9 mouse cellular contexts compared by ENCODE assay signal in the genomic region with DNA sequence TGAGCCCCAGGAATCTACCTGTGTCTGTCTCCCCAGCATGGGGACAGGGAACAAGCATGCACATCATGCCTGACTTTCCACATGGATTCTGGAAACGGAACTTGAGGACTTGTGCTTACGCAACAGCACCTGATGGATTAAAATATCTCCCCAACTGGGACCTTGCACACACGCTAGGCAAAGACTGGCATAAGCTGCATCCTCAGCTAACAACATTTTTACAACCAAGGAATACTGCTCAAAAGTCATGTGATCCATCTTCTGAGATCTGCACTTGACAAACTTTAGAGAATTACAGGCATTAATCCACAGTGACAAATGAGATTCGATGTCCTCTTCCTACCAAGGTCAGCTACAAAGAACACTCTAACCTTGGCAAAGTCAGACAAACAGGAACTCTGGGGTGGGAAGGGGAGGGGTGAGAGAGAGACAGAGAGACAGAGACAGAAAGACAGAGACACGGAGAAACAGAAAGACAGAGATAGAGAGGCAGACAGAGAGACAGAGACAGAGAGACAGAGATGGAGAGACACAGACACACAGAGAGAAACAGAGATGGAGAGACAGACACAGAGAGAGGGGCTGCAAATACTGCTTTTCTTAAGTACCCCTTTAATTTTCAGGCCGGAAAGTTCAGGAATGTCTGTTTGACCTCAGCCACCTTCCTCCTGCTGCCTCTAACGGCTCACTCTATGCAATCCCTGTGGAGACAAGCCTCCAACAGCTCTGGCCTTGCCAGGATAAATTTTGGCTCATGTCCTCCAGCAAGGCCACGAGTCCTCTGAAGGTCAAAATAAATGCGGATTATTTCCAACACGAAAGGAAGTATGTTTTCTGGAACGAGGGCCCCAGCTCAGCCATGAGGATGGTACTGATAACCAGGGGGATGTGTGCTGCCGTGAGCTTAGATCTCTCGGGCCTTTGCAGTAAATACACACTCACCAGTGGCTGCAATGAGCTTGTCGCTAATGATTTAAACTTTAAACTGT. TPM values are rescaled to one million over a fixed set of nuclear protein-coding genes. Genes with fewer than 3 reads are reported as not detected.
DNase-seq lines count a peak whose midpoint lies in the region; ATAC-seq lines count a peak whose summit lies in the region.
"Had no signal": no experiment of that assay in that cellular context is flagged by ENCODE, and none has a peak within 500 bp of the region (broad histone marks: within the 10 kb centered on the region; RNA-seq: fewer than 3 reads in every experiment).

No protein-coding gene starts in this region.

- DNase-seq in NIH3T3 (ENCODE audit: low read depth) (peak; percentile 21), MN1 (ENCODE audit: low spot score) (no peak)
- DNase-seq in heart, postnatal 4 days, result peak; percentile 51
- no peak for DNase-seq in liver, embryonic 11.5 days (ENCODE audit: low spot score)
- no peak for DNase-seq in thymus, adult 18-20 months
- DNase-seq in Muller cell, postnatal 12 days (ENCODE audit: inconsistent ontology term), result no peak
- no peak for DNase-seq in spleen, adult 12 weeks (ENCODE audit: low spot score)

- H3K4me2 ChIP-seq in embryonic facial prominence, embryonic 12.5 days (replicated peaks), result no peak overlapping the region
- H3K4me2 ChIP-seq in liver, embryonic 11.5 days, result peak overlapping the region; percentile 37

- H3K4me3 ChIP-seq in embryonic facial prominence, embryonic 12.5 days, result no peak overlapping the region
- no peak overlapping the region for H3K4me3 ChIP-seq in liver, embryonic 11.5 days (ENCODE audit: low read depth, low read length)

- WGBS in embryonic facial prominence, embryonic 12.5 days, result 50% methylated on average over 14 of the region's 14 CpGs
- 45% methylated on average over 14 of the region's 14 CpGs for WGBS in liver, embryonic 11.5 days

- H3K27me3 ChIP-seq in embryonic facial prominence, embryonic 12.5 days, result no peaks in the 10 kb centered on the region
- no peaks in the 10 kb centered on the region for H3K27me3 ChIP-seq in liver, embryonic 11.5 days (replicated peaks; ENCODE audit: control insufficient read depth, insufficient read depth, low read length)

- peaks cover 52% of the 10 kb centered on the region for H3K4me1 ChIP-seq in embryonic facial prominence, embryonic 12.5 days
- peaks cover 74% of the 10 kb centered on the region for H3K4me1 ChIP-seq in liver, embryonic 11.5 days (replicated peaks; ENCODE audit: control insufficient read depth, insufficient read depth, low read length)

- no peak overlapping the region for H3K9ac ChIP-seq in embryonic facial prominence, embryonic 12.5 days
- H3K9ac ChIP-seq in liver, embryonic 11.5 days (ENCODE audit: low read depth, low read length), result peak overlapping the region; percentile 15

- no peak for ATAC-seq in embryonic facial prominence, embryonic 12.5 days (ENCODE audit: insufficient number of reproducible peaks, insufficient read depth, low FRiP score, low TSS enrichment)
- peak; percentile 62 for ATAC-seq in liver, embryonic 11.5 days (replicated peaks; ENCODE audit: low FRiP score)

- peak overlapping the region; percentile 4; the same call in 1 of the 2 replicates for H3K27ac ChIP-seq in embryonic facial prominence, embryonic 12.5 days
- peak overlapping the region; percentile 39 for H3K27ac ChIP-seq in liver, embryonic 11.5 days (ENCODE audit: low read depth, low read length)

- H3K36me3 ChIP-seq in embryonic facial prominence, embryonic 12.5 days, result no peaks in the 10 kb centered on the region
- H3K36me3 ChIP-seq in liver, embryonic 11.5 days (ENCODE audit: control insufficient read depth, insufficient read depth, low read length), result no peaks in the 10 kb centered on the region
- H3K36me3 ChIP-seq: G1E had no signal

- no peaks in the 10 kb centered on the region for H3K9me3 ChIP-seq in embryonic facial prominence, embryonic 12.5 days
- no peaks in the 10 kb centered on the region for H3K9me3 ChIP-seq in liver, embryonic 11.5 days (ENCODE audit: control insufficient read depth, low read length)
- H3K9me3 ChIP-seq: G1E had no signal

RNA-seq across cellular contexts. Expression of gene Tgfbr3, which starts 55.8 kb away (rescaled TPM):
- polyA plus RNA-seq in embryonic facial prominence, embryonic 12.5 days (2016; fragmentation: Nextera tagmentation; extraction: Ambion mirVana), result 25.3 and 27.5 TPM in 2 replicates
- total RNA-seq in heart, postnatal 4 days (2021), result 10 to 100 TPM; 28.5 to 28.9 TPM
- polyA plus RNA-seq in liver, embryonic 11.5 days (2014; fragmentation: Nextera tagmentation; extraction: Ambion mirVana), result 38.2 and 39.7 TPM in 2 replicates
- polyA plus RNA-seq: G1E had no signal

Comparison
In these comparisons a context has a peak if more than half of its experiments do, and no peak if none do; other contexts are left out.
1. DNase-seq: peak in NIH3T3 (single experiment) and heart, postnatal 4 days (single experiment); none in liver, embryonic 11.5 days (single experiment), thymus, adult 18-20 months (0 of 2), MN1 (single experiment), Muller cell, postnatal 12 days (single experiment) and spleen, adult 12 weeks (single experiment).